Mouse (Mus musculus): ENCODE data around the gene Ak5.

Gene Ak5

DNA sequence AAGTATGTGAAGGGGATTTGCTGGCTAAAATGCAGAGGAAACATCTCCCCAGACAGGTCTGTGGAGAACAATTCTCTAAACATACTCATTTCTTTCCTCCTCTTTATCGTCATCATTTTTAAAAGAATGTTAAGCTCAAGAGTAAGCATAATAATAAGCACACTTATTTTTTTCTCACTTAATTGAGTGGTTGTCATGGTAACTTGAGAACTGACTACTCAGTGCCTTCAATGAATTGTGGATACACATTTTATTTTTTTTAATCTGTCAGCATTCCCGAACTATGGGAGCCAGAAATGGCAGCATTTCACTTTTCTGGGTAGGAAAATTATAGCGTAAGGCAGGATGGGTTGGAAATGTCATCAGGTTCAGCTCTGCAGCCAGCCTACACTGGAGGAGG lies 151.6 kb downstream of the Ak5 start:
- DNase-seq (ENCODE audit: low read depth, low spot score) = no peak

DNA sequence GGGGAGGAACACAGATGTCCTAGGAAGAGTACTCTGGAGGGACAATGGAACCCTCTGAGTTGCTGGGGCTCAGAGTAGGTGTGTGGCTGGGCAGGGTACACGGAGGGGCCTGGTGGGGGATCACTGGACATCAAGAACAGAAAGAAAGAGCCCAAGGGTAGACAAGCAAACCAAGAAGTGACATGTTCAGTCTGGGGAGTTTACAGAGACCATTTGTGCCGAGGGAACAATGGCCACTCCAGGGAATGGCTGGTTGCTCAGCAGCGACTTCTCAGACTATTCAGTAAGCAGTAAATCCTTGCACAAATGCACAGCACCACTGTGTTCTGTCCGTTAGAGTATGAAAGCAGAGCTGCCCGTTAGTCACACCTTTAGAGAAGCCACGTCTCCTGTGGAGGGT lies 152.2 kb downstream of the Ak5 start:
- no peak for DNase-seq (ENCODE audit: low read depth, low spot score)

DNA sequence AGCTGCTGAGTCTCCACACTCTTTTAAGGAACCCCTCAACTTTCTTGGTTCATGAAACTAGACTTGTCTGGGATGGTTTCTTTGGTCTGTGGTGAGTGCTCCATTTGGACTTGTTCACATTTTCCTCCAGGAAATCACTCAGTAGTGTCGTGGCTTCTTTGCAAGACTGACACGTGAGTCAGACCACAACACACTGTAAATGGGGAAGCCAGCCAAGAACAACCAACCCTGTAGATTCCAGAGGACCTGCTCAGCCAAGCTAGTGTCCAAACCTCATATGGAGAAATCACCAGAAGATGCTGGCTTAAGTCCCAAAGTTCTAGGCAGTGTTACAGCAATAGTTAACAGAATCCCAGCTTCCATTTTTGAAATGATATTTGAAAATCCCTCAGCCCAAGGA lies 155.6 kb downstream of the Ak5 start:
- DNase-seq (ENCODE audit: low read depth, low spot score) = no peak

DNA sequence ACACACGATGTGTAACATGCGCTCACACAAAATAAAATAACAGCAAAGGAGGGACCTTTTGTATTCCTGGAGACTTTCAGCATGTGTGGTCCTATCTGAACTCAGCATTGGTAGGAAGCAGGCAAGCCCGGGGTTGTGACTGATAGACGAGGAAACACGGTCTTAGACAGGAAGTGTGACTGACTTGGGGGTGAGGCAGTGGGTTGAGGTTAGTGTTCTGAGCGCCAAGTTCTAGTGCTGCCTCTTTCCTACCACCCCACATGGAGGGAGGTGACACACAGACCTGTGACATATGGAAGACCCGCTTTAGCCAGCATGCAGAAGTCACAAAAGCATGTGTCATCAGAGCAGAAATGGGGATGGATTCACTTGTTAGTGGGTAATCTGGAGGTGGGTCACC lies 158.9 kb downstream of the Ak5 start:
- no peak for DNase-seq (ENCODE audit: low read depth, low spot score)

DNA sequence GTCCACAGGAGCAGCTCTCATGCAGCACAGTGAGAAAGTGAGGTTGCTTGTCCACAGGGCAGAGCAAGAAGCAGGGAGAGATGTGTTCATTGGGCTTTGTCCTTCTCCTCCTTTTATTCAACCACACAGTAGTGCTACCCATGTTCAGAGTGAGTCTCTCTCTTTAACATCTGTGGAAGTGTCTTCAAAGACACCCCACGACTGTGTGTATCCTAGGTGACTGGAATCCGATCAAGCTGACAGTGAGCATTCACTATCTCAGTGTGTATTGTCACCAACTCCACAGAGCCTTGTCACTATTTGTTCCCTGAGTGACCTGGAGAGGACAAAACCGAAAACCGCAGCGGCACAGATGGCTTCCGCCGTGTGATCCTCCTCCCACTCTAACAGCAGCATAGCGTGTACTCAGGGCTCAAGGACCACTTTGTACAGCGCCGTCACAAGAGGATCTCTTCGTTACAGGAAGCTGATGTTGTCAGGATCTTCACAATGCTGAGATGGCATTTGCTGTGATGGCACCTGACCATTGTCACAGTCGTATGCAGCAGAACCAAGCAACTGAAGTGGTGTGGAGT lies 159.7 kb downstream of the Ak5 start:
- no peak for DNase-seq (ENCODE audit: low read depth, low spot score)

DNA sequence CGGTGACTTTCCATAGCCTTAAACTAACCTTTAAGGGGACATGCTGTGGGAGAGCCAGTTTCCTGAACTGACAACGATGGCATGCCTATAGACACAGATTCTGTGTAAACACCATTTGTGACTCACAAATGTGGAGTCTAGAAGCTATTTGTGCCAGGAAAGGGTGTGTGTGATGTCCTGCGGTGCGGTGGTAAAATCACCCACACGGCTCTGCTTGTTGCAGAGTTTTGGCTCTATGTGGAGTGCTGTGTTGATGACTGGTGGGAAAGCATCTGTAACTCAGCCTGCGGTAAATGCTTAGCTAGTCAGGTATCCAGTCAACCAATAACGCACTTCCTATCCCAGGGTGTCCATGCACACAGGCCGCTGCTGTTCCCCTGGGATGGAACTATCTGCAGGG lies 160.3 kb downstream of the Ak5 start:
- no peak for DNase-seq (ENCODE audit: low read depth, low spot score)

DNA sequence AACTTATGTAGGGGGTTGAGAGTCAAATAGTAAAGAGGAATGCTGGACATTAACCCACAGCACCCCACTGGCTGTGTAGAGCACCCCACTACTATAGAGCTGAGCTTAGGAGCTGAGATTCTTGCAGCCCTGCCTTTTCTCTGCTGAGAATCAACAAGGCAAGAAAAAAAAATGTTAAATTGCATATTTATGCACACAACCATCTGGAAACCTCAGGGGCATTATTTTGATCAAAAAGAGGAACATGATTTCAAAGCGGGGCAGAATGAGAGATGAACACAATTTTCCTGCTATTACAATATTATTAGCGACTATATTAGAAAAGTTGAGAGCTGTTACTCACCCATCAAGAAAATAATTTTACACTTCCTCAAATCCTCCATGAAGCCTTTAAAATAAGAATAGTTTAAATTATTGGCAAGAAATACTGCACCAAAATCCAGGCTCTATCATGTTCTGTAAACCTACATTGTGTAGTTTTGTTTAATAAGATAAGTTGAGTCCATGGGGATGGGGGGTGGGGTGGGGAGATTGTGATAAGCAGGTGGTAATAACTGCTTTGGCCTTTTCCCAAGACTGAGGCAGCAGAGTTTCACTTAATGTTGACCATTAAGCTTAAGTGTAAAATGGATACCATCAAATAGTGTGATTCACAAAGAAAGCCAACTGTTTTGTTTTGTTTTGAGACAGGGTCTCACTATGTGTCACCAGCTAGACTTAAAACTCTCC lies 169.0 kb downstream of the Ak5 start:
- DNase-seq (ENCODE audit: low read depth, low spot score) = no peak

DNA sequence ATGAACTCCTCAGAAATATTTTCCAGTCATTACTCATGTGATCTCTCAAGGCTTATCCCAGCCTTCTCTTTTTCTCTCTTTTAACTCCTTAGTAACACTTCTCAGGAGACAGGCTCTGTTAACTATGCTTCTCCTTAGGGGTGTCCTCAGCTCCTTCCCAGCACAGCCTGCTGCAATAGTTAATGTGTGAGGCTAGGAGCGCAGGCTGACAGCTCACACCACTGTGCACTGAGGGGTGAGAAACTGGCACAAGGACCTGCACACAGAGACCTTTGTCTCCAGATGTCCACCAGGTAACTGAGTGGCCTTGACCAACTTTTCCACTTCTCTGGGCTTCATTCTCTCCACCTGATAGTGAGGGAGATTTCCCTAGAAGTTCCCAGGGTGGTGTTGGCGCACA lies 170.3 kb downstream of the Ak5 start:
- no peak for DNase-seq (ENCODE audit: low read depth, low spot score)

DNA sequence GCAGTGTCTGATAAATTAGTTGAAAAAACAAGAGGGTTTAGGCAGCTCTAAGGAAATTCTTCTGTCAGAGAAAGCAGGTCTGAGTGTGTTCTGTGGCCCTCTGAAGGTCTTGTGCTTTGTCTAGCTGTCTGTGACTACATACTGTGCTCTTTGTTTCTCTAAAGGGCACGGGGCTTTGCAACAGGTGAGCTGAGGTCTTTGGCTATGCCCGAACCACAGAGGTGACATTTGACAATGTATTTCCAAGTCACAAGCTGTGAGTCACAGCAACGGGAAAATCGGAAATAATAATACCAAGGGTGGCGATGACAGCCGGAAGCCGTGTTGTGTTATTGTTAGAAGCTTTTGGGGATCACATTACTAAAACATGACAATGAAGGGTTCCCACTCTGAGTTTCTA lies 171.1 kb downstream of the Ak5 start:
- no peak for DNase-seq (ENCODE audit: low read depth, low spot score)

DNA sequence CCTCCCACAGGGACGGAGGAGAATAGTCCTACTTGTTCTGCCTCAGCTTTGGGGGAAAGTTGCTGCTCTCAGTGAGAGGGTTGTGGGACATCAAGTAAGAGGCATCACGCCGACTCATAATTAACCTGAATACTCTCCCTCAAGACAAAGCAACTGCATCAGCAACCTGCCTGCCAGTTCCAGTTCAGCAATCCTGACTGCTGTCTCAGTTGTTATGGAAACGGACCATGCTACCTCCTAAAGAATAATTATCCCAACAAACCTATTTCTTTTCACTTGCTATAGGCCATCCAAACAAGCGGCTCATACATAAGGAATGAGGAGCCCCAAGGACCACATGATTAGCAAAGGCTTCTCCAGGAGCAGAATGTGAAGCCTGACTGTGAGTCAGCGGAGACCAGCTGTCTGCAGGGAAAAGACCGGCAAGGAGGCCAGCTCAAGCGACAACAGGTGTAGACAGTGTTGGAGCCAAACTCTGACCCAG lies 172.7 kb downstream of the Ak5 start:
- DNase-seq (ENCODE audit: low read depth, low spot score) = no peak

DNA sequence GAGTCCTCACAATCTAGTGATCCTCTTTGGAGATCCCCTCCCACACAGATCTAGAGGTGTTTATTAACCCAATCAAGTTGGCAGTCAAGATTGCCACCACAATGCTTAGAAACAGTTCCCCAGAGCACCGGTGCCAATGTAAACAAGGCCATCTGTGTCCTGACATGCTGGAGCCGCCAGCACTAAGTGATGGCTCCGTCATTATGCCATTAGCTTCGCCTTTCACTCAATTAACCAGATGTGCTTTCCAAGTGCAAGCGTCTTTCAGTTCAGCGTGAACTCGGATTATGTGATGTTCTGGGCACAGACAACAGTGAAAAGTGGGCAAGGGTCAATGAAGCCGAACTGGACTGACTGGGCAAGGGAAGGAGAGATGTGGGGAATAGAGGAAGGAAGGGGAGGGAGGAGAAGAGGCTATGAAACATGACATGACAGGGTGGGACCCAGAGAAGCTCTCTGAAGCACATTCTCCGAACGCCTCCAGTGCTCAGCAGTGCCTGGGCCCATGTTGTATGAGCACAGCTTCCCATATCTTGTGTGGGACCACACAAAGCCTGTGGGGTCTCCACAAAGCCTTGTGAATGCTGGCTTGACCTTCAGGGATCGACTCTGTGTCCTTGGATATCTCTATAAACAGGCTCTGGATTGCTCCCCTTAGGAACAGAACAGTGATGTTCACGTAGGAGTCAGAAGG lies 173.3 kb downstream of the Ak5 start:
- no peak for DNase-seq (ENCODE audit: low read depth, low spot score)

DNA sequence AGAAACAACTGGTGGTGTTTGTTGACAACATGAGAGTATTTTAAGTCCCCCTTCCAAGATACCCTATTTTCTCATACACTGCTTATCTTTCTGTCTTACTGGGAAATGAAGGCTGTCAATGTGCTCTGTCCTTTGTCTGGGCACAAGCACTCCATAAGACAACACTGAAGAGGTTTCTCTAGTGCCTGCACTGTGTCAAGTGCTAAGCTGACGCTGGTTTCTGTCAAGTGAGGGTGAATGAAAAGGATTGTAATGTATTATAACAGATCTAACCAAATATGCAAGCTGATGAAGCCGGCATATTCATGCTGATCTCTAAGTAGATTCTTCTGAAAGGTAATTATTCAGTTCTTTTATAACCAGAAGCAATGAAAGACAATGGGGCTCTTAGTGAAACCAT lies 174.3 kb downstream of the Ak5 start:
- no peak for DNase-seq (ENCODE audit: low read depth, low spot score)

DNA sequence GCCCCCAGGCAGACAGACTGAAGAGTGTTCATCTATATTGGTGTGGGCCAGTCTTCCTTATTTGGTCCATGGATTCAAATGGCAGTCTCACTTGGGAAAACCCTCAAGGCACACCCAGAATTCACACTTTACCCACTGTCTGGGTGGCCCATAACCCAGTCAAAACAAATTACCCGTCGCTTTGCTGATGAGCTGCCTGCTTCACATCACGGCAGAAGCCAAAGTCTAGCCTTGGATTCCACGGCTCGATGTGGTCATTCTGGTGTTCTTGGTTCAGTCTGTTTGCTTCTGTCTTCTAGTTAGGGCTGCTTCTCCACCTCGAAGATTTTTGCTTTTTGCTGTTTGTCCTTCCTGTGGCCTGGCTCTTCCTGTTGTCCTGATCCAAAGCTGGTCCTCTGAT lies 175.9 kb downstream of the Ak5 start:
- DNase-seq (ENCODE audit: low read depth, low spot score) = no peak

DNA sequence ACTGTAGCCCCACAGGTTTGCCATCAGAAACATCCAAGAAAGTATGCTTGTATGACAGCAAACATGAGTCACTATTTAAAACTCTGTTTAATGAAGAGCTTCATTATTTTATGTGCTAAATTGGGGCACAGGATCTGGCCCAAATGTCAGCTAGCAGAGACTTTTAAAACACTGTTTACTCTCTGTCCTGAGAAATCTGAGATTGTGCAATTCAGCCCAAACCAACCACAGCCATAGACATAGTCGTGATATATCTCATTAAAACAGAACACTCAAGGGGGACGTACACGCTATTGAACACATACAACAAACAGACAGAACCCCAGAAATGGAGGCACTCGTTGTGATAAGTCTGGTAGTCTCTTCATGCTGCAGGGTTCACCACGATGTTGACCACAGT lies 177.7 kb downstream of the Ak5 start:
- no peak for DNase-seq (ENCODE audit: low read depth, low spot score)

DNA sequence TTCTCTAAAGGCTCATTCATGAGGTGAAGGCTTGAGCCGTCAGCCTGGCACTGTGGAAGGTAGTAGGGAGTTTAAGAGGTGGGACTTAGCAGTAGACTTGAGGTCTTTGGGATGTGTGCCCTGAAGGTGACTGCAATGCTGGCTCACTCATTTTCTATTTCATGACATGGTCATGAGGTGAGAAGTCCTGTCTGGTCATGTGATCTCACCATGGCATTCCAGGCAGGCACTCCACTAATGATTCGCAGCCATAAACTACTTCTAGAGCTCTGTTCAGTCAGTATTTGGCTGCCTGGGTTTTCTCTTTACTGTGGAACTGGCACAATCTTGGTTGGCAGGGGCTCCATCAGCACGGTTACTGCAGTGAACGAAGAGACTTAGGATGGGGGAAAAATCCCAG lies 179.2 kb downstream of the Ak5 start:
- DNase-seq (ENCODE audit: low read depth, low spot score) = no peak

DNA sequence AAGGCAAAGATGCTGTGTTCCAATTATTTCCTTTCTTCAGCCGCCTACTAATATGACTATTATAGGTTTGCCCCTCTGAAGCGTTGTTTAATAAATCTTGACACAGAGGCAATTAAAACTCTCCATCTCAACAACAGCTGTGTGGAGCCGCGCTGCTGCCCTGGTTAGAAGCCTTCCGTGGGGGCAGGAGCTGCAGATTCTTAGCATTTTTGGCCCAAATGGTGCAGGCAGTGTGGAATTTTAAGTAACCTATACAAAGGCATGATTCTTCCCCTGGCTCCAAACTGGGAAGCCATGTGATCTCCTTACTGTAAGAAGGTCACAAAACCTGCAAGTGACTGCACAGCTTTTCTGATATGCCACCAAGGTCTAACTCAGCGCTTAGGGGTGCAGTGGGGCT lies 184.0 kb downstream of the Ak5 start:
- DNase-seq (ENCODE audit: low read depth, low spot score) = no peak

DNA sequence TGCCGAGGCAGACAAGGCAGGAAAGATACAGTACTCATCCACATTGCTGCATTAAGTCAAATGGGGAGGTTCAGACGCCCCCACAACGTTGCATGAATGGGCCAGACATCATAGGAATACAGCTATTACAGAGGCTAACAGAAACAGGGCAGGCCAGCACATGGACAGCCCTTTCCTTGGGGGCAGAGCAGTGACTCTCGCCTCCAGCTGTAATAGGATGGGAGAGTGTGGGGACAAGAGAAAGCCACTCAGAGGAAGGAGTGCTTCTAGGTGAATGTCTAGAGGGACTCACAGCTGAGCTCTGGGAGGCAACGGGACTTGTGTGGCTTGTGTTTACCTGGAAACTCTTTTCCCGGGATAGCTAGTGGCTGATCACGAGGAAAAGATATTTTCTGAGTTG lies 184.4 kb downstream of the Ak5 start:
- DNase-seq (ENCODE audit: low read depth, low spot score) = no peak

DNA sequence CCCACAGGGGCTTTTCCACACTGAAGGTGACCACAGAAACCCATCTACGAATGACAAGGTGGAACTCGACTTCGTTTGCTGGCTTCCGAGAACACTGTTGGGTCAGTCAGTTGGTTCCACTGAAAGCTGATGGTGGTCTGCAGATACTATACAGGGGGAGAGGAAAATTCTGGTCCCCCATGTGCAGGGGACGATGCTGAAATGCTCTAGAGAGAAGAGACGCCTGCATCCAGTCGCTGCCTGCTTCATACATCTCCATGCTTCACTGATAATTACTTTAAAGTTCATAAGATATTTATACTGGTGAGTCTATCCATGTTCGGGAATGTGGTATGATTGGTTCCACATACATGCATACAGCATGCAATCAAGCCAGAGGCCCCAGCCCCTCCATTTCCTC lies 186.0 kb downstream of the Ak5 start:
- DNase-seq (ENCODE audit: low read depth, low spot score) = no peak

DNA sequence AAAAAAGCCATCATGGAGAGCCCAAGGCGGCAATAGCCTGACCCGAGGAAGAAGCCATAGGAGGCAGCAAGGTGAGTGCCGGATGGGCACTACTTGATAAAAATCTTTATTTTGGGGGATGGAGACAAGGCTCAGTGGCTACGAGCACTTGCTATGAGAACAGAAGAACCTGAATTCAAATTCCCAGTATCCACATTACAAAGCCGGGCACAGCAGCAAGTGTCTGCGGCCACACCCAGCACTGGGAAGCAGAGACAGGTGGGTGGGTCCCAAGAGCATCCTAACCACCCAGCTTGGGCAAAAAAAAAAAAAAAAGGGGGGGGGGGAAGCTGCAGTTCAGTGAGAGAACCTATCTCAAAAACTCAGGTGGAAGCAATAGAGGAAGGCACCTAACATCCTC lies 187.8 kb downstream of the Ak5 start:
- no peak for DNase-seq (ENCODE audit: low read depth, low spot score)

DNA sequence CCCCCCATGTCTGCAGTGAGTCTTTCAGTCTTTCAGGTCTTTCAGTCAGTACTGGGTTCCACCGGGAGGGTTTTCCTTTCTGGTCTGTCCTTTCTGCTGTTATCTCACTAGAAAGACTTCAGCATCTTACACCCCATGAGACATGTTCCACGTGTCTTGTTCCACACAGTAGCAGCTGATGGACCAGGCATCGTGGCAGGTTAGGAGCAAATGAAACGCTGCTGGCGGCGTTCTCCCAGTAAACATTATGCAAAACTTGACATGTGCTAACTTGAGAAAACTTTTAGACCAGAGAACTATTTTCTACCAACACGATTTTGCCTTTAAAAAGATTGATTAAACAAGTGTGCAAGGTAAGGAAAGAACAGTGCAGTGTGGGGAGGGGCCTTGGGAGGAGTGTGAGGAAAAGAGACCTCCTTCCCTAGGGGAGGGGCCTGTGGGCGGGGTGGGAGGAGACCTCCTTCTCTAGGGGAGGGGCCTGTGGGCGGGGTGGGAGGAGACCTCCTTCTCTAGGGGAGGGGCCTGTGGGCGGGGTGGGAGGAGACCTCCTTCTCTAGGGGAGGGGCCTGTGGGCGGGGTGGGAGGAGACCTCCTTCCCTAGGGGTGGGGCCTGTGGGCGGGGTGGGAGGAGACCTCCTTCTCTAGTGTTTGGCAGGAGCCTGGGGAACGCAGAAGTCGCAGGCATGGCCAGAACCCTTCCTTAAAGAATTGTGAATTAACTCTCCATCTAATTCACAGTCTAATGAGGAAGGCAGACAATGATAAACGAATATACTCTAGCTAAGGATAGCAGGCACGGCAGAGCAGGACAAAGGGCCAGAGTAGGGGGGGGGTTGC lies 189.3 kb downstream of the Ak5 start:
- DNase-seq (ENCODE audit: low read depth, low spot score) = no peak

DNA sequence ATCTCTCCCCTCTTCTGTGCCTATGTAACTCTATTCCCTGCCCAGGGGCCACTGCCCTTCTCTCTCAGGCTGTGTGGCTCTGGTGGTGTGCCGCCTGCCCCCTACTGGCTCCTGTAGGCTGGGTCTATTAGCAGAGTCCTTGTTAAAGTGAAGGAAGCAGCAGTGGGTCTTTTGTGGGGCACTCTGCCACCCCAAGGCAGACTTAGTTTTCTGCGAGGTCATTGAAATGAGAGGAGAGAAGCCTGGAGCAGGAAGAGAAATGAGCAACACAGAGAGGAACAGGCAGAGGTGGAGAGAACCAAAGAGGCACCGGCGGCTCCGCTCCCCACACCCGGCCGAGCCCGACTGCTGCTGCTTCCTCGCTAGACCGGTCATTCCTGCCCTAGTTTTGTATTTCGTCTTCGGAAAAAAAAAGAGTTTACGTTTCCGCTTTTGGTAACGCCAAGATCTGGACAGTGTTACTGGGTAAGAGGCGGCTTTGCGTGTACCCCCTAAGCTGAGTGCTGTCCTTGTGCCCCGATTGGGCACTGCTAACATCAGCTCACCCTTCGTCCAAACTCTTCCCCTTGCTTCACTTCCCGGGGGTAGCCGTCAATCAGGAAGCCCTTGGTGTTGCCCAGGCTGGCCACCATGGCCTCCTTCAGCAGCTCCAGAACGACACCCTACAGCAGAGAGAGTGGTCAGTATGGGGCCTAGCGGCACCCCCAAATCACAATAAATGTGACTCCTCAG lies 190.2 kb downstream of the Ak5 start:
- DNase-seq (ENCODE audit: low read depth, low spot score) = no peak

DNA sequence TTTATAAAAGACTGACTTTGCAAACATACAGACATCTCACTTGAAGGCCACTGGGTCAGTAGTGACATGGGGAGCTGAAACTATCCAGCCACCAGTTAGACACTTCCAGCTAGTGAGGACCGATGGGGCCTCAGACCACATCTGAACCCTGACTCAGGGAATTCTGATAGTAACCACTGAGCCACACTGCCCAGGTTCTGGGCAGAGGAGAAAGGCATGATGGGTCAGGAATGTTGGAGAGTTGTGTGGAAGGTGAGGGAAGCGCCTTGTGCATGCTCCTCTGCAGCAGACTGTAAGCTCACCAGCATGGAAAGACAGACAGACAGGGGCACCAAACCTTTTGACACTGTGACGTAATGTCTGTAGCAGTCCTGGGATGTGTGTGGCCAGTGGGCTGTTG lies 192.3 kb downstream of the Ak5 start:
- no peak for DNase-seq (ENCODE audit: low read depth, low spot score)
